Mouse (Mus musculus) liver, embryonic 16.5 days (tissue): Measurements from ENCODE around the gene Ago1. TPM values are rescaled to one million over a fixed set of nuclear protein-coding genes. Genes with fewer than 3 reads are reported as not detected.

Source experiments
- ATAC-seq: fragments of 200-750 bp; cut with Nextera tagmentation; 2 replicates; pipeline ENCODE4 v1.8.0; 2017; ENCODE audit warnings: low read depth, mild to moderate bottlenecking, moderate number of reproducible peaks, moderate library complexity
- H3K27ac ChIP-seq: fragments of 300-500 bp; sonication (generic); 2 replicates; pipeline ENCODE4 v1.5.1; 2014; ENCODE audit warnings: mild to moderate bottlenecking, low read length
- H3K27me3 ChIP-seq: fragments of 300-500 bp; sonication (generic); 2 replicates; pipeline ENCODE4 v1.6.1; 2014; ENCODE audit warnings: low read depth, low read length, mixed read lengths; ENCODE audit not compliant: control insufficient read depth, insufficient read depth
- H3K36me3 ChIP-seq: fragments of 300-500 bp; sonication (generic); 2 replicates; pipeline ENCODE4 v1.6.1; 2014; ENCODE audit warnings: mild to moderate bottlenecking; ENCODE audit not compliant: control insufficient read depth, insufficient read depth
- H3K4me1 ChIP-seq: fragments of 300-500 bp; sonication (generic); 2 replicates; pipeline ENCODE4 v1.6.1; 2014; ENCODE audit warnings: low read depth, low read length, mixed read lengths; ENCODE audit not compliant: control insufficient read depth
- H3K4me2 ChIP-seq: fragments of 300-500 bp; sonication (generic); 2 replicates; pipeline ENCODE4 v1.6.1; 2014; ENCODE audit warnings: low read depth, low read length, mixed read lengths
- H3K4me3 ChIP-seq: fragments of 300-500 bp; sonication (generic); 2 replicates; pipeline ENCODE4 v1.5.1; 2014; ENCODE audit warnings: low read depth, mild to moderate bottlenecking, low read length
- H3K9ac ChIP-seq: fragments of 300-500 bp; sonication (generic); 2 replicates; pipeline ENCODE4 v1.6.1; 2014; ENCODE audit warnings: low read depth, low read length
- H3K9me3 ChIP-seq: fragments of 300-500 bp; sonication (generic); replicated peaks from 2 replicates; pipeline ENCODE4 v1.6.1; 2016; ENCODE audit warnings: low read length; ENCODE audit not compliant: control insufficient read depth
- WGBS: fragments of 180-500 bp; shearing (Covaris S2); extraction: QIAGEN DNeasy Blood & Tissue Kit; methylation state at CpG from one replicate; pipeline ENCODE4 v1.1.7; 2014; ENCODE audit not compliant: insufficient replicate concordance; 5-methylcytosine and 5-hydroxymethylcytosine counted together
- polyA plus RNA-seq: library from polyadenylated mRNA; unstranded; fragments of >200 nt; fragmentation: Nextera tagmentation; extraction: Ambion mirVana; gene quantifications from 2 replicates; pipeline ENCODE4 v1.2.1, GENCODE M21; 2015

The Ago1 gene
- 0.90 and 0.98 TPM in 2 replicates for polyA plus RNA-seq

- Histone ChIP-seq H3K4me1 (peaks cover 25% of the 10 kb centered on the region), H3K4me3 (peak within 1 kb of the TSS; percentile 86), H3K9ac (peak within 1 kb of the TSS; percentile 89), H3K36me3 (no peaks in the 10 kb centered on the region), H3K4me2 (peak within 1 kb of the TSS; percentile 97), H3K27me3 (no peaks in the 10 kb centered on the region), H3K27ac (peak within 1 kb of the TSS; percentile 80), H3K9me3 (no peaks in the 10 kb centered on the region)
- under 1% methylated on average over 53 of the region's 55 CpGs for WGBS
- ATAC-seq = peak; percentile 87
Measured at GRCm38 (mm10) chr4:126468285-126468901, at the start of gene Ago1. Gene Ago1 (minus strand): TSS chr4:126468583.

DNA sequence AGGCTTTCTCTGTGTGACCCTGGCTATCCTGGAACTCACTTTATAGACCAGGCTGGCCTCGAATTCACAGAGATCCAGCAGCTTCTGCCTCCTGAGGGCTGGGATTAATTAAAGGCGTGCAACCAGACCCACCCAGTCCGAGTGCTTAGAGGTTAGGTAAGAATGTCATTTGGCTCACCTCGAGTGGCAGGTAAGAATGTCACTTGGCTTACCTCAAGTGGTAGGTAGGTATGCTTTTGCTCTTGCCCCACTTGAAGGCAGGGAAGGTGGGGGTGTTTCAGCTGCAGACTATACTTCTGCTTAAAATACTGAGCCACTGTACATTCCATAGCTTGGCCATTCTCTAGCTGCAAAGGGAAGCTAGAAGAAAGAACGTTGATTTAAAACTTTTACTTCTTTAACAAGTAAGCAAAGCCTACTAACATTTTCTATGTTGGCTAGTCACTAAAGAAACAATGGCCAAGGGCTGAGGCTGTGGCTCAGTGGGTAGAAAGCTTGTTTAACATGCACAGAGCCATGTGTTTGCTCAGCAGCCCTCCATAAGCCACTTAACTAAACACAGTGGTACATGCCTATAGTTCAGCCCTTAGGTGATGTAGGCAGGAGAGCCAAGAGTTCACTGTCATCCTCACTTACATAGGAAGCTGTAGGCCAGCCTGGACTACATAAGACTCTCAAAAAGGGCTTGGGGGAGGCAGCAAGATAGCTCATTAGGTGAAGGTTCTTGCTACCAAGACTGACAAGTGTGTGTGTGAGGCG, 44.1 kb upstream of the Ago1 start:
- Histone ChIP-seq H3K9ac (no peak overlapping the region), H3K4me2 (no peak overlapping the region), H3K27ac (no peak overlapping the region), H3K27me3 (no peaks in the 10 kb centered on the region), H3K4me1 (no peaks in the 10 kb centered on the region), H3K4me3 (no peak overlapping the region), H3K9me3 (no peaks in the 10 kb centered on the region), H3K36me3 (no peaks in the 10 kb centered on the region)
- 59% methylated on average over 6 of the region's 6 CpGs for WGBS
- ATAC-seq = no peak

DNA sequence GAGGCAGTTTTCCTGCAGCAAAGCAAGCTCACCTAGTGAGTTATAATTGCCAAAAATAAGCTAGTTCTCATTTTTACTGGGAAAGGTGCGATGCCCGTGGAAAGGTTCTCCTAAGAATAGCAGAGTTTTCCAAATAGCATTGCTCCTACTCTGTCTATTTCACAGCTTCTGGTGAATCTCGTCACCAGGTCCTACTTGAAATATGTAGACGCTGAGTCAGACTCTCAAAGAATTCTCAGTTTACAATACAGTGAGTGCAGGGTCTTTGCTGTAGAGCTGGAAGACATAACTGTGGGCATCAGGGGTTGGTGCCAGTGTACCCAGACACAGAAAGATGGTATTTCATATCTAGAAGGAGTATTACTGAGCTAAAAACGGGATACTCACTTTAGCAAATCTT, 42.6 kb upstream of the Ago1 start:
- ATAC-seq = no peak
- WGBS = 66% methylated on average over 5 of the region's 5 CpGs
- no peak overlapping the region for H3K9ac ChIP-seq
- no peak overlapping the region for H3K4me3 ChIP-seq
- no peaks in the 10 kb centered on the region for H3K27me3 ChIP-seq
- no peak overlapping the region for H3K4me2 ChIP-seq
- no peaks in the 10 kb centered on the region for H3K36me3 ChIP-seq
- H3K27ac ChIP-seq = no peak overlapping the region
- no peaks in the 10 kb centered on the region for H3K9me3 ChIP-seq
- no peaks in the 10 kb centered on the region for H3K4me1 ChIP-seq

- ATAC-seq = no peak
- Histone ChIP-seq H3K27me3 (no peaks in the 10 kb centered on the region), H3K4me3 (no peak overlapping the region), H3K4me1 (no peaks in the 10 kb centered on the region), H3K9me3 (no peaks in the 10 kb centered on the region), H3K4me2 (no peak overlapping the region), H3K36me3 (no peaks in the 10 kb centered on the region), H3K9ac (no peak overlapping the region), H3K27ac (no peak overlapping the region)
- WGBS = 73% methylated on average over 2 of the region's 2 CpGs
Measured at GRCm38 (mm10) chr4:126509072-126509471, 40.7 kb upstream of the Ago1 start.

DNA sequence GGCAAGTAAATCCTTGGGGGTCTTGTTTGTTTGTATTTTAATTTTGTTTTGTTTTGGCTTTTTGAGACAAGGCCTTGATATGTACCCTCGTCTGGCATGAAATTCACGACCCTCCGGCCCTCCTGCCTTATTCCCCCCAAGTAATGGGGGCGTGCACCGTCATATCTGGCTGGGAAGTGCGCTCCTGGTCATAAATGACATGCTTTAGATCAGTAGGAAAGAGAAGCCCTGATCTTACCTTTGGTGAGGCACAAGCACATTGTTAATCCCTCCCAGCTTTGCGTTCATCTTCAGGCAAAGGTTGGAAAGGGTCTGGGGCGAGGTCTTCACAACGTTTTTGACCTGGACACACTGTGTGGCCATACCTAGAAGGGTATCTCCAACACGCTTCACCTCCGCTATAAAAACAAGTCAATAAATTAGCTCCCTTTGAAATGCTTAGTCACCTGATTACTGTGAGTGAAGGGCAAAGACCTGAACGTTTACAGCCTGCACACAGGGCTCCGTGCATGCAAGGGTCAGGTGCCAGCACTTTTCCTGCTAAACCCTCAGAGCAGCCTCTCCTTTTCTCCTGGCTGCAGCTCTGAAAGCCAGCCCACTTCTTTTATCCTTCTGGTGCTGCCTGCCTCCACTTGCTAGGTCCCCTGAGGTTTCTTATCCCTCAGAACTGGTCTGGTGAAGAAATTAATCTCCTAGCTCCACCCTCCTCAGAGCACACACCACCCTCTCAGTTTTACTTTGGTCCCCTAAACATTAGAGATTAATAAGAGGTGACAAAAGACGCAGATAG, 39.9 kb upstream of the Ago1 start:
- H3K27me3 ChIP-seq = no peaks in the 10 kb centered on the region
- no peak overlapping the region for H3K4me2 ChIP-seq
- H3K4me1 ChIP-seq = no peaks in the 10 kb centered on the region
- H3K27ac ChIP-seq = no peak overlapping the region
- H3K9ac ChIP-seq = no peak overlapping the region
- no peak for ATAC-seq
- 55% methylated on average over 14 of the region's 14 CpGs for WGBS
- H3K9me3 ChIP-seq = no peaks in the 10 kb centered on the region
- H3K4me3 ChIP-seq = no peak overlapping the region
- no peaks in the 10 kb centered on the region for H3K36me3 ChIP-seq

DNA sequence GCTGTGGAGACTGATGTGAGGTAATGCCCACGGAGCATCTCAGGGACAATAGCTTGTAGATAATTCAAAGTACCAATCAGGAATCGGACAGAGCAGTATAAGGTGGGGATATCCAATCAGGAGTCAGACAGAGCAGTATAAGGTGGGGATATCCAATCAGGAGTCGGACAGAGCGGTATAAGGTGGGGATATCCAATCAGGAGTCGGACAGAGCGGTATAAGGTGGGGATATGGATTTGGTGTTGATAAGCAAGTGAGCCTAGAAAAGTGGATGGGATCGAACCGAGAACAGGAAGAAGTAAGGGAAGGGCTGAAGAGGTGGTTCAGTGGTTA, 34.6 kb upstream of the Ago1 start:
- no peak overlapping the region for H3K27ac ChIP-seq
- H3K27me3 ChIP-seq = no peaks in the 10 kb centered on the region
- ATAC-seq = peak; percentile 16; the same call in 1 of the 2 replicates
- no peak overlapping the region for H3K4me2 ChIP-seq
- WGBS = 51% methylated on average over 8 of the region's 8 CpGs
- no peaks in the 10 kb centered on the region for H3K36me3 ChIP-seq
- no peak overlapping the region for H3K9ac ChIP-seq
- H3K9me3 ChIP-seq = no peaks in the 10 kb centered on the region
- H3K4me3 ChIP-seq = no peak overlapping the region
- H3K4me1 ChIP-seq = no peaks in the 10 kb centered on the region

- H3K4me1 ChIP-seq = no peaks in the 10 kb centered on the region
- no peak overlapping the region for H3K27ac ChIP-seq
- no peak overlapping the region for H3K4me3 ChIP-seq
- no peaks in the 10 kb centered on the region for H3K27me3 ChIP-seq
- no peak overlapping the region for H3K4me2 ChIP-seq
- ATAC-seq = no peak
- WGBS = 60% methylated on average over 6 of the region's 6 CpGs
- H3K9ac ChIP-seq = no peak overlapping the region
- no peaks in the 10 kb centered on the region for H3K36me3 ChIP-seq
- H3K9me3 ChIP-seq = no peaks in the 10 kb centered on the region
Measured at GRCm38 (mm10) chr4:126502141-126502976, 34.0 kb upstream of the Ago1 start.

DNA sequence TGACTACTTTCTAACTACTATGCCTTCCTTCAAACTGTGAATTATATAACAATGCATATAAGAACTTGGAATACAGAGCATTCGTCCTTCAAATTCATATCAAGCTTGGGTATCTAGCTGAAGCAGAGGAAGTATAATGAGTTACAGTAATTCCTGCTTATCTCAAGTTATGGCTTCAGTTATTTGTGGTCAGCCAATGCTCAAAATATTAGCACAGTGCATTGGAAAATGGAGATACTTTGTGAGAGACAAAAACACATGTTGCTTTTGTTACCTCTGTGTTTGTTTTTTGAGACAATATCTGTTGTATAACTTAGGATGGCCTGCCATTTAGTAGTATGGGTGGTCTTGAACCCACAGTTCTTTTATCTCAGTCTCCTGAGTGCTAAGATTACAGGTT, 30.2 kb upstream of the Ago1 start:
- H3K4me3 ChIP-seq = no peak overlapping the region
- no peak overlapping the region for H3K27ac ChIP-seq
- H3K9me3 ChIP-seq = no peaks in the 10 kb centered on the region
- no peak for ATAC-seq
- WGBS = 24% methylated on average over 1 of the region's 1 CpGs
- H3K4me2 ChIP-seq = no peak overlapping the region
- H3K36me3 ChIP-seq = no peaks in the 10 kb centered on the region
- no peaks in the 10 kb centered on the region for H3K4me1 ChIP-seq
- no peak overlapping the region for H3K9ac ChIP-seq
- H3K27me3 ChIP-seq = no peaks in the 10 kb centered on the region
